26 mouse cellular contexts compared by ENCODE assay signal in the genomic region with DNA sequence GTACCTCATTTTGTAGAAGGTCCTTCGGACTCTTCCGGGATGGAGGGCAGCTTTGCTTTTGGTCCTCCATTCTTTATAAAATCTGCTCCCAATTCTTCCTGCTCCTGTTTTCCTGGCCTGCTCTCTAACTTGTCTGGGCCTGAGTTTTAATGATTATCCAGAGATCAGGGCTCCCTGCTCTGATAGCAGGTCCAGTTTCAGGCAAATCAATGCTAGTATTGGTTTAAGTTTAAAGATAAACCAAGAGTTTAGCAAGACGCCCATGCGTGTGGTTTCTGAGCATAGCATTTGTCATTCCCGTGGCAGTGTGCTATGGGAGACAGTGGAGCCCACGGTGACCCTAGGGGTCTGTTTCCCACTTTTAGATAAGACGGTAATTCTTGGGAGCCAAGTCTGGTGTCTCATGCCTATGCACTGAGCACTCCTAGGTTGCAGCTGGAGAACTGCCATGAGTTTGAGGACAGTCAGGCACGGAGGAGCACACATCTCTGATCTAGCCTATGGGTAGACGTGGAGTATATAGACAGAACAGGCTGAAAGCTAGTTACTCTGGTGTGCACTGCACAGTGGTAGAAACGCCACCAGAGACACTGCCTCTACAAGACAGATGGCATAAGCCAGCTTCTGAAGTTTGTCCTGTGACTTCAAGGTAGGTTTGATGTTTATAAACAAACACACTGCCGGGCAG. TPM values are rescaled to one million over a fixed set of nuclear protein-coding genes. Genes with fewer than 3 reads are reported as not detected.
DNase-seq lines count a peak whose midpoint lies in the region; ATAC-seq and TF ChIP-seq lines count a peak whose summit lies in the region.
"Had no signal": no experiment of that assay in that cellular context is flagged by ENCODE, and none has a peak within 500 bp of the region (broad histone marks: within the 10 kb centered on the region; RNA-seq: fewer than 3 reads in every experiment).

No protein-coding gene starts in this region.

- H3K4me2 ChIP-seq in liver, embryonic 12.5 days: no peak overlapping the region
- H3K4me2 ChIP-seq in liver, embryonic 16.5 days (ENCODE audit: low read depth, low read length): no peak overlapping the region
- H3K4me2 ChIP-seq in forebrain, embryonic 16.5 days (ENCODE audit: low read length): no peak overlapping the region
- H3K4me2 ChIP-seq: embryonic facial prominence, embryonic 13.5 days; forebrain, embryonic 12.5 days; heart, embryonic 12.5 days; hindbrain, embryonic 15.5 days had no signal

- H3K4me1 ChIP-seq in liver, adult 2 months (ENCODE audit: control insufficient read depth, insufficient read depth, low read length): peaks cover 43% of the 10 kb centered on the region
- H3K4me1 ChIP-seq in liver, embryonic 12.5 days: no peaks in the 10 kb centered on the region
- H3K4me1 ChIP-seq in liver, embryonic 16.5 days (ENCODE audit: control insufficient read depth, low read depth, low read length): no peaks in the 10 kb centered on the region; the same call in 1 of the 2 replicates
- peaks cover 5% of the 10 kb centered on the region; the same call in 1 of the 2 replicates for H3K4me1 ChIP-seq in forebrain, embryonic 16.5 days (replicated peaks; ENCODE audit: control insufficient read depth, insufficient read depth, low read length)
- H3K4me1 ChIP-seq in embryonic facial prominence, embryonic 10.5 days: peaks cover 7% of the 10 kb centered on the region; the same call in 1 of the 2 replicates

- no peaks in the 10 kb centered on the region for H3K9me3 ChIP-seq in liver, embryonic 12.5 days (replicated peaks)
- H3K9me3 ChIP-seq in liver, embryonic 16.5 days (replicated peaks; ENCODE audit: control insufficient read depth, low read length): no peaks in the 10 kb centered on the region
- H3K9me3 ChIP-seq in forebrain, embryonic 16.5 days (ENCODE audit: control insufficient read depth, low read length): no peaks in the 10 kb centered on the region
- no peaks in the 10 kb centered on the region for H3K9me3 ChIP-seq in embryonic facial prominence, embryonic 10.5 days
- H3K9me3 ChIP-seq: forebrain, embryonic 12.5 days; hindbrain, embryonic 15.5 days had no signal

- H3K27me3 ChIP-seq in liver, adult 2 months (ENCODE audit: control insufficient read depth, insufficient read depth, low read length): no peaks in the 10 kb centered on the region
- no peaks in the 10 kb centered on the region for H3K27me3 ChIP-seq in liver, embryonic 12.5 days (replicated peaks)
- H3K27me3 ChIP-seq in liver, embryonic 16.5 days (ENCODE audit: control insufficient read depth, insufficient read depth, low read depth, low read length): no peaks in the 10 kb centered on the region
- no peaks in the 10 kb centered on the region for H3K27me3 ChIP-seq in forebrain, embryonic 16.5 days (replicated peaks; ENCODE audit: control insufficient read depth, insufficient read depth, low read length)
- H3K27me3 ChIP-seq in embryonic facial prominence, embryonic 10.5 days (replicated peaks; ENCODE audit: low read depth, poor library complexity, severe bottlenecking): no peaks in the 10 kb centered on the region
- H3K27me3 ChIP-seq: embryonic facial prominence, embryonic 13.5 days; forebrain, embryonic 12.5 days; heart, embryonic 12.5 days; hindbrain, embryonic 15.5 days had no signal

- peak overlapping the region; percentile 73 for H3K9ac ChIP-seq in liver, adult 2 months (ENCODE audit: low read depth, low read length)
- no peak overlapping the region for H3K9ac ChIP-seq in liver, embryonic 12.5 days
- H3K9ac ChIP-seq in liver, embryonic 16.5 days (ENCODE audit: low read depth, low read length): no peak overlapping the region
- no peak overlapping the region for H3K9ac ChIP-seq in forebrain, embryonic 16.5 days (replicated peaks; ENCODE audit: low read depth, low read length)
- H3K9ac ChIP-seq: embryonic facial prominence, embryonic 13.5 days; forebrain, embryonic 12.5 days; forebrain, postnatal 0 days; heart, embryonic 12.5 days; hindbrain, embryonic 15.5 days had no signal

- peaks cover 13% of the 10 kb centered on the region for H3K79me2 ChIP-seq in liver, adult 2 months (ENCODE audit: control insufficient read depth, insufficient read depth, low read length)

- no peak for TF ChIP-seq POLR2A in liver, adult 2 months (IDR thresholded peaks at IDR 0.05; ENCODE audit: extremely low read depth, insufficient read depth, low read length)

- 25% methylated on average over 11 of the region's 11 CpGs for WGBS in liver, adult 2 months
- 63% methylated on average over 11 of the region's 11 CpGs for WGBS in liver, embryonic 12.5 days (ENCODE audit: insufficient replicate concordance)
- 54% methylated on average over 11 of the region's 11 CpGs for WGBS in liver, embryonic 16.5 days (ENCODE audit: insufficient replicate concordance)
- 94% methylated on average over 11 of the region's 11 CpGs for WGBS in forebrain, embryonic 16.5 days
- 92% methylated on average over 11 of the region's 11 CpGs for WGBS in embryonic facial prominence, embryonic 10.5 days

- H3K36me3 ChIP-seq in liver, adult 2 months (ENCODE audit: control insufficient read depth, insufficient read depth, low read length): peaks cover 11% of the 10 kb centered on the region; the same call in 1 of the 2 replicates
- no peaks in the 10 kb centered on the region for H3K36me3 ChIP-seq in liver, embryonic 12.5 days
- H3K36me3 ChIP-seq in liver, embryonic 16.5 days (ENCODE audit: control insufficient read depth, insufficient read depth): no peaks in the 10 kb centered on the region
- no peaks in the 10 kb centered on the region for H3K36me3 ChIP-seq in forebrain, embryonic 16.5 days (ENCODE audit: control insufficient read depth, insufficient read depth)
- no peaks in the 10 kb centered on the region for H3K36me3 ChIP-seq in embryonic facial prominence, embryonic 10.5 days (replicated peaks)
- H3K36me3 ChIP-seq: embryonic facial prominence, embryonic 13.5 days; forebrain, embryonic 12.5 days; G1E; heart, embryonic 12.5 days; hindbrain, embryonic 15.5 days had no signal

- H3K27ac ChIP-seq in liver, adult 2 months (replicated peaks; ENCODE audit: insufficient read depth, low read depth, low read length): peak overlapping the region; percentile 88
- peak overlapping the region; percentile 54; the same call in 1 of the 2 replicates for H3K27ac ChIP-seq in liver, embryonic 12.5 days
- peak overlapping the region; percentile 66 for H3K27ac ChIP-seq in liver, embryonic 16.5 days (ENCODE audit: low read length)
- H3K27ac ChIP-seq in forebrain, embryonic 16.5 days (ENCODE audit: low read length): no peak overlapping the region
- H3K27ac ChIP-seq in embryonic facial prominence, embryonic 10.5 days (replicated peaks): no peak overlapping the region
- H3K27ac ChIP-seq: embryonic facial prominence, embryonic 13.5 days; forebrain, embryonic 12.5 days; gastrocnemius, adult 2 months; hindbrain, embryonic 15.5 days had no signal

- ATAC-seq in liver, embryonic 12.5 days: peak; percentile 61
- ATAC-seq in liver, embryonic 16.5 days (ENCODE audit: low read depth): peak; percentile 75
- no peak for ATAC-seq in forebrain, embryonic 16.5 days
- ATAC-seq: CD4-positive, CD25-positive, alpha-beta regulatory T cell, adult 4 months; forebrain, postnatal 0 days had no signal

- peak; percentile 95 for DNase-seq in liver, adult 2 months (ENCODE audit: extremely low read depth, low read depth, low spot score)
- DNase-seq in liver: no peak
- no peak for DNase-seq in embryonic facial prominence, embryonic 10.5 days (ENCODE audit: low spot score)
- no peak for DNase-seq in layer of hippocampus, postnatal 10 days (ENCODE audit: low spot score in 2 of 2)
- DNase-seq: adrenal gland, postnatal 10 days; B cell, adult 2 months; cerebellum, adult 11 months; cerebellum, adult 8-10 months; cerebellum, postnatal 14 days; embryo, embryonic 11 days; forebrain, postnatal 0 days; gastrocnemius, adult 2 months; gastrocnemius, postnatal 25 days; heart, postnatal 36 days had no signal

- TF ChIP-seq CTCF in liver, adult 2 months (IDR thresholded peaks at IDR 0.05; ENCODE audit: low read depth, low read length): no peak

- peak overlapping the region; percentile 64 for H3K4me3 ChIP-seq in liver, adult 2 months (ENCODE audit: insufficient read depth, low read depth, low read length)
- H3K4me3 ChIP-seq in liver, embryonic 12.5 days: peak overlapping the region; percentile 36
- H3K4me3 ChIP-seq in liver, embryonic 16.5 days (ENCODE audit: low read depth, low read length): peak overlapping the region; percentile 43
- no peak overlapping the region for H3K4me3 ChIP-seq in forebrain, embryonic 16.5 days (replicated peaks; ENCODE audit: low read length)
- H3K4me3 ChIP-seq in embryonic facial prominence, embryonic 10.5 days: no peak overlapping the region
- H3K4me3 ChIP-seq: embryonic facial prominence, embryonic 13.5 days; forebrain, embryonic 12.5 days; gastrocnemius, adult 2 months; heart, embryonic 12.5 days; hindbrain, embryonic 15.5 days had no signal

RNA-seq across cellular contexts. Expression of gene Slc34a2, which starts 45.5 kb away (rescaled TPM):
- 0.18 and 0.27 TPM in 2 replicates for total RNA-seq in liver, adult 2 months (2014; rRNA removed)
- polyA plus RNA-seq in liver, adult 2 months (2012; rRNA removed): 1.4 and 1.7 TPM in 2 replicates
- polyA plus RNA-seq in liver, embryonic 12.5 days (2016; fragmentation: Nextera tagmentation; extraction: Ambion mirVana): not detected in 2 replicates
- polyA plus RNA-seq in liver, embryonic 16.5 days (2015; fragmentation: Nextera tagmentation; extraction: Ambion mirVana): 0.07 and 0.21 TPM in 2 replicates
- 0.11 TPM in 1 of 2 replicates, not detected in the other for polyA plus RNA-seq in forebrain, embryonic 16.5 days (2015; fragmentation: Nextera tagmentation; extraction: Ambion mirVana)
- 0.05 TPM in 1 of 2 replicates, not detected in the other for polyA plus RNA-seq in embryonic facial prominence, embryonic 10.5 days (2016; fragmentation: Nextera tagmentation; extraction: Ambion mirVana)
- total RNA-seq in layer of hippocampus, postnatal 10 days (2021): under 1 TPM in 1 of 2 experiments, not detected in 1; 0.25 TPM
- total RNA-seq: common myeloid progenitor, adult 5-6 weeks; gastrocnemius, adult 2 months; gastrocnemius, postnatal 25 days; granulocyte monocyte progenitor cell, adult 5-6 weeks had no signal
- polyA plus RNA-seq: CD4-positive, CD25-positive, alpha-beta regulatory T cell, adult 4 months; forebrain, embryonic 12.5 days; forebrain, postnatal 0 days; G1E; heart, embryonic 12.5 days; hindbrain, embryonic 11.5 days had no signal

Comparison
In these comparisons a context has a peak if more than half of its experiments do, and no peak if none do; other contexts are left out.
1. H3K27ac ChIP-seq: peak in liver, adult 2 months (single experiment), liver, embryonic 12.5 days (single experiment) and liver, embryonic 16.5 days (single experiment); none in forebrain, embryonic 16.5 days (single experiment) and embryonic facial prominence, embryonic 10.5 days (single experiment).
2. H3K4me3 ChIP-seq: peak in liver, adult 2 months (single experiment), liver, embryonic 12.5 days (single experiment) and liver, embryonic 16.5 days (single experiment); none in forebrain, embryonic 16.5 days (single experiment) and embryonic facial prominence, embryonic 10.5 days (single experiment).